Mouse (Mus musculus) spleen, adult 2 months (tissue): ENCODE data around the gene Taf6l. TPM values are rescaled to one million over a fixed set of nuclear protein-coding genes. Genes with fewer than 3 reads are reported as not detected.

Experiments used
- DNase-seq, 2 experiments: peaks; one replicate each; pipeline versions ENCODE4 v3.0.0 to v3.0.0-alpha.2; 2012 to 2021; ENCODE audit warnings: low spot score in 2 of 2, low read depth in 1 of 2
- H3K27ac ChIP-seq: fragments of 200-500 bp; 2 replicates; pipeline ENCODE4 v1.5.1; 2012; ENCODE audit warnings: low read length, inconsistent platforms; ENCODE audit not compliant: insufficient read depth
- H3K27me3 ChIP-seq: fragments of 200-500 bp; 2 replicates; pipeline ENCODE4 v1.6.1; 2012; ENCODE audit warnings: mild to moderate bottlenecking, moderate library complexity, low read length, inconsistent platforms; ENCODE audit not compliant: control insufficient read depth, insufficient read depth
- H3K36me3 ChIP-seq: fragments of 200-500 bp; 2 replicates; pipeline ENCODE4 v1.6.1; 2012; ENCODE audit warnings: mild to moderate bottlenecking, low read length, inconsistent platforms; ENCODE audit not compliant: control insufficient read depth, insufficient read depth
- H3K4me1 ChIP-seq: fragments of 200-500 bp; 2 replicates; pipeline ENCODE4 v1.6.1; 2011; ENCODE audit warnings: inconsistent platforms; ENCODE audit not compliant: control insufficient read depth, insufficient read depth, insufficient read length
- H3K4me3 ChIP-seq: fragments of 200-500 bp; 2 replicates; pipeline ENCODE4 v1.5.1; 2011; ENCODE audit warnings: mild to moderate bottlenecking, inconsistent platforms; ENCODE audit not compliant: insufficient read depth, insufficient read length; ENCODE audit errors: extremely low read depth
- CTCF ChIP-seq: fragments of 200-500 bp; IDR thresholded peaks from 2 replicates; pipeline ENCODE4 v1.5.1; 2011; ENCODE audit warnings: mild to moderate bottlenecking, inconsistent platforms; ENCODE audit not compliant: insufficient read depth, insufficient read length, insufficient replicate concordance; ENCODE audit errors: extremely low read depth
- POLR2A ChIP-seq: fragments of 200-500 bp; IDR thresholded peaks from 2 replicates; pipeline ENCODE4 v1.6.1; 2011; ENCODE audit warnings: low read depth, low read length, inconsistent platforms
- WGBS: fragments of 180-500 bp; shearing (Covaris S2); methylation state at CpG from one replicate; pipeline ENCODE4 v1.1.7; 2018; 5-methylcytosine and 5-hydroxymethylcytosine counted together
- polyA plus RNA-seq: library from polyadenylated mRNA; depleted of rRNA; stranded (reverse); fragments of >200 nt; gene quantifications from 2 replicates; pipeline ENCODE4 v1.2.3, GENCODE M21; 2012

Gene Taf6l
- polyA plus RNA-seq, 1 experiment: 11.3 TPM

DNA sequence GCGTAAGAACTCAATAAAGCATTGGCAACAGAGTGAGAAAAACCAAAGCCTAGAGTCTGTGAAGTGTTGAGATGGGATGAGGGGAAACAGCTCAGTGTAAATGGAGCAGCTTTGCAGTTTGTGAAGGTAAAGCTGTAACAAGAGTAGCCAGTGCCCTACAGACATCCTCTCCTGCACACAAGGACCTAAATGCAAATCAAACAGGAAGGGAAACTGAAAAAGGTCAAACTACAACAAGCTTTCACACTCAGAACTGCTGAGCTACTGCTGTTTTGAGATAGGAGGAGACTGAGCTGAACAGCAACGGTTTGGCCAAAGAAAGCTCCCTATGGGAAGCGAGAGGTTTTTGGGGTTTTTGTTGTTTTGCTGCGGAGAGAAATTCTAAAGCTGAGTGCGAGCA lies 20.6 kb upstream of the Taf6l start:
- H3K36me3 ChIP-seq: peaks cover 18% of the 10 kb centered on the region
- WGBS: 65% methylated on average over 5 of the region's 5 CpGs
- TF ChIP-seq POLR2A (no peak), CTCF (no peak)
- peak in 1 of 2 experiments; percentile 12 for DNase-seq
- H3K27ac ChIP-seq: peak overlapping the region; percentile 91
- H3K4me1 ChIP-seq: peaks cover 5% of the 10 kb centered on the region
- H3K4me3 ChIP-seq: peak overlapping the region; percentile 17; the same call in 1 of the 2 replicates
- H3K27me3 ChIP-seq: no peaks in the 10 kb centered on the region

DNA sequence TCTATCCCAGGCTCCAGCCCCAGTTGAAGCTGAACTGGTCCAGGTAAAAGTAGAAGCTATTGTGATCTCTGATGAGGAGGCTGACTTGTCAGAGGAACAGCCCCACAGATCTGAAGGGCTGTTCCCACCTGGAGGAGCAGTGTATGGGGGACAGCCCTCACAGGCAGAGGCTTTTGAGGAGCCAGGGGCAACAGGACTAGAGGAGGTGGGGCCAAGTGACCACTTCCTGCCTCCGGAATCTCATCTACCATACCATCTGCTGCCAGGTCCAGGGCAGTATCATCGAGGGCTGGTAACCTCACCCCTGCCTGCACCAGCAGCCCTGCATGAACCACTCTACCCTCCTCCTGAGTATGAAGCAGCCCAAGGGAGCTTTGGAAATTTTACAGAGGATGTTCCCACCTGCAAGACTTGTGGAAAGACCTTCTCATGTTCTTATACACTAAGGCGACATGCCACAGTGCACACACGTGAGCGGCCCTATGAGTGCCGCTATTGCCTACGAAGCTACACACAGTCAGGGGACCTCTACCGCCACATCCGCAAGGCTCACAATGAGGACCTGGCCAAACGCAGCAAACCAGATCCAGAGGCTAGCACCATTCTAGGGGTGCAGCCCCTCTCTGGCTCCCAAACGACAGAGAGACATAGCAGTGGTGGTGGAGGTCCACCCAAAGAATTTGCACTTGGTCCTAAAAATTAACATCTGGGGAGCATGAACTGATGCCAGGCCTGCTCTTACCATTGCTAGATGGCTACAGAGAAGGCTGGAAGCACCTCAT lies 17.9 kb upstream of the Taf6l start:
- no peak for TF ChIP-seq POLR2A
- no peak for TF ChIP-seq CTCF
- Histone ChIP-seq H3K27me3 (no peaks in the 10 kb centered on the region), H3K36me3 (peaks cover 5% of the 10 kb centered on the region; the same call in 1 of the 2 replicates), H3K4me3 (no peak overlapping the region), H3K27ac (no peak overlapping the region), H3K4me1 (peaks cover 3% of the 10 kb centered on the region)
- DNase-seq: no peak
- 80% methylated on average over 11 of the region's 11 CpGs for WGBS

DNA sequence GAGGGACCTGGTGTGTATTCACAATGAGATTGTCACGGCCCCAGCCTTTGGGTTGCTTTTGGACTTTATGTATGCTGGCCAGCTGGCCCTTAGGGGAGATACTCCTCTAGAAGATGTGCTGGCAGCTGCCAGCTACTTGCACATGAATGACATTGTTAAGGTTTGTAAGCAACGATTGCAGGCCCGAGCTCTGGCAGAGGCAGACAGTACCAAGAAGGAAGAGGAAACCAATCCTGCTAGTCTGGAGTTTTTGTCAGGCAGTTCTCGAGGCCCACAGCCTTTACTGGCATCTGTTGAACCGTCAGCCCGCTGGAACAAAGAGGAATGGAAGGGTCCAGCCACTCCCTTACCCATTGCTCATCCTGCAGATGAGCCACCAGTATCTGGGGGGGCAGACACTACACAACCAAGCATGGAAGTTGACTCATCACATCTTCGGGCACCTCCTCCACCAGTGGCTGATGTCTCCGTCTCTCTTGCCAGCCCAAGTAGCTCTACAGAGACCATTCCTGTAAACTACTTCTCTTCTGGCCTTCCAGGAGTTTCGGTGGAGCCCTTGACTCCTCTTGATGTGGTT lies 17.1 kb upstream of the Taf6l start:
- Histone ChIP-seq H3K27me3 (no peaks in the 10 kb centered on the region), H3K4me3 (no peak overlapping the region), H3K36me3 (peaks cover 3% of the 10 kb centered on the region; the same call in 1 of the 2 replicates), H3K27ac (no peak overlapping the region), H3K4me1 (peaks cover 3% of the 10 kb centered on the region)
- 81% methylated on average over 9 of the region's 9 CpGs for WGBS
- no peak for TF ChIP-seq CTCF
- no peak for TF ChIP-seq POLR2A
- no peak for DNase-seq

DNA sequence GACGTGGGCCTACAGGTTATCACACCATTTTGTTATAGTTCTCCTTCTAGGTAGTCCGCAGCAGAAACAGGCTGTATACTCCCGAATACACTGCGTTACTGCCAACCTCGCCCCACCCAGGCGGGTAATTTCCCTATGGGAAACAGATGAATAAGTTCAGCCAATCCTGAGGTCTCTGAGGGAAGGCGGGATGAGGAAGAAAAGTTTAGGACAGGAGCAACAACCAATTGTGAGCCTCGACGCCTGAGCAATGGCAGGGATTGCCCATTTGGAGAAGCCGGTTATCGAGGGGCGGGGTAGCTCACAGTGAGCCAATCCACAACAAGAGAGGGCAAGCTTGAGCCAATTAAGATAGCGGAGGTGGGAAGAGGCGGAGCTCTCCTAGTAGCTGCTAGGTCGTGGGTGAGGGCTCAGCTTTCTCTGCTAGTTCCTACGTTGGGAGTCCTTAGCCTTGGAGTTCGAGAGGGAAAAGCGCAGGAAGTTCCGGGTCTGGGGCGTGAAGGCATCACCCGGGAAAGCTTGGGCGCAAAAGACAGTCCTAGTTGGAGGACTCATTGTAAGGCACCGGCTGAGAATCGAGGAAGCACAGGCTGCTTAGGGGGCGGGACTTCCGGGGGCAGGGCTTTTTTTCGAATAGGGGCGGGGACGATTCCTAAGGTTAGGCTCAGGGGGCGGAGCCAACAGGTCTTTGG lies 16.1 kb upstream of the Taf6l start, which contains the start of gene Zbtb3:
TSS of gene Zbtb3 (plus strand) at position 426 of the 692 bp plus-strand sequence.
- Histone ChIP-seq H3K36me3 (peaks cover 2% of the 10 kb centered on the region; the same call in 1 of the 2 replicates), H3K4me1 (peaks cover 3% of the 10 kb centered on the region), H3K27ac (peak within 1 kb of the TSS; percentile 76), H3K4me3 (peak within 1 kb of the TSS; percentile 79), H3K27me3 (no peaks in the 10 kb centered on the region)
- peak; percentile 91 to 96 for DNase-seq
- TF ChIP-seq CTCF (no peak), POLR2A (peak; percentile 67)
- under 1% methylated on average over 30 of the region's 30 CpGs for WGBS

DNA sequence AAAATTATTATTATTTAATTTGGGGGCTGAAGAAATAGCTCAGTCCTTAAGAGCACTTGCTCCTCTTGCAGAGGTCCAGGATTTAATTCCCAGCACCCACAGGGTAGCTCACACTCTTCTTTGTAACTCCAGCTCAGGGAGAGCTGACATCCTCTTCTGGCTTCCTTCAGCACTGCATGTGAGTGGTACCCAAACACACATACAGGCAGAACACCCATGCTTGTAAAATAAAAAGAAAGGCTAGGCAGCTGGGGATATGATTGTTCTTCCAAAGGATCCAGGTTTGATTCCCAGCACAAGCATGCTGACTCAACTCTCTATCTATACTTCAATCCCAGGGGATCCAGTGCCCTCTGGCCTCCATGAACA lies 12.7 kb upstream of the Taf6l start:
- Histone ChIP-seq H3K27me3 (no peaks in the 10 kb centered on the region), H3K36me3 (peaks cover 12% of the 10 kb centered on the region), H3K4me1 (peaks cover 2% of the 10 kb centered on the region; the same call in 1 of the 2 replicates), H3K27ac (no peak overlapping the region), H3K4me3 (no peak overlapping the region)
- DNase-seq: no peak
- no peak for TF ChIP-seq POLR2A
- TF ChIP-seq CTCF: no peak

DNA sequence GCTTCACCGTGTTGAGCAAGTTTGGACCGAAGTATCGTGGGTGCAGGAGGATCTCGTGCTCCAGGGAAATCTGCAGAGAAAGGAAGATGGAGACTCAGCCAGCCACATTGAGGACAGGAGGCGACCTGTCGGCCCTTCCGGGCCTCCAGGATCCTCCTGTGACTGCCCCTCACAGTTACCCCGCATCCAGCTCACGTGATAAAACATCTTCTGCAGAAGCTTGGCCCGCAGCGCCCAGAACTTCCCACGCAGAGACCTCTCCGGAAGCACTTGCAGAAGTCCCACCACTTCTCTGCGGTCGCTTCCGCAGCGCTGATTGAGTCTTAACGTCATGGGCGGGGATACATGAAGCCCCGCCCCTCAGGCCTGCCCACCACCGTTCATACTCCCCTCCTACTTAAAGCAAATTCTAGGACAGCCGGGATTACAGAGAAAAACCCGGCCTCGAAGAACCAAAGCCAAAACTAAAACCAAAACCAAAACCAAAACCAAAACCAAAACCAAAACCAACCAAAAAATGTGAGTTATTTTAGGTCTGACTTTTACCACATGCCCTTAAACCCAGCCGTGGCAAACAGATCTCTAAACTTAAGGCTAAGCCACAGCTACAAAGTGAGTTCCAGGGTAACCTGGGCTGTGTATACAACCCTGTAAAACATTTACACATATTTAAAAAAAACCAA lies 12.2 kb upstream of the Taf6l start, which contains the start of gene Polr2g:
TSS of gene Polr2g (minus strand) at position 314 of the 683 bp plus-strand sequence.
- Histone ChIP-seq H3K36me3 (peaks cover 17% of the 10 kb centered on the region), H3K4me1 (peaks cover 2% of the 10 kb centered on the region; the same call in 1 of the 2 replicates), H3K27me3 (no peaks in the 10 kb centered on the region), H3K4me3 (peak within 1 kb of the TSS; percentile 77), H3K27ac (peak within 1 kb of the TSS; percentile 75)
- TF ChIP-seq POLR2A: peak; percentile 60
- no peak for TF ChIP-seq CTCF
- WGBS: under 1% methylated on average over 25 of the region's 25 CpGs
- peak; percentile 83 to 87 for DNase-seq
